Mouse (Mus musculus) C2C12 (cell line): ENCODE data around the gene Lactb.

ENCODE experiments used
- CTCF ChIP-seq: IDR thresholded peaks from one replicate; pipeline ENCODE4 v1.5.1; 2011; ENCODE audit not compliant: control insufficient read depth, insufficient read depth, insufficient read length
- MAX ChIP-seq: IDR thresholded peaks from one replicate; pipeline ENCODE4 v1.6.1; 2011; ENCODE audit warnings: mild to moderate bottlenecking, control low read depth

DNA sequence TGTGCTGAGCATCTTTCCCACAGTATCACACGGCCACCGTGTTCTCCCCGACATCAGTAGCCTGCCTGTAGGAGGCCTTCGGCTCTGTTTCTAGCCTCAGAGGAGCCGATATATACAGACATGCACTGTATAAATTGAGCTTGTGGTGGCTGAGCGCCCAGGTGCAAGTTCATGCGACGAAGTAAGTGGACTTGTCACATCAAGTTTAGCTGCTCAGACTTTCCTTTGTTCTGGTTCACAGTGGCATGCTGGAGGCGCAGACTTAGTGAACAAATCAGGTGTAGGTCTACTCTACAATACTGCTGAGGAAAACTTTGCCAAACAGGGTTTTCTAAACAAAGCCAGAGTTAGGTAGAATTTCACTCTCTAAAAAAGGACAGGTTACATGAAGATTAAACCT lies 69.3 kb downstream of the Lactb start:
- no peak for TF ChIP-seq CTCF
- no peak for TF ChIP-seq MAX
